Mouse (Mus musculus): ENCODE data around the gene Ssc5d. TPM values are rescaled to one million over a fixed set of nuclear protein-coding genes. Genes with fewer than 3 reads are reported as not detected.

The Ssc5d gene
- polyA plus RNA-seq, 1 experiment from 2014 or later: 2.3 TPM

DNA sequence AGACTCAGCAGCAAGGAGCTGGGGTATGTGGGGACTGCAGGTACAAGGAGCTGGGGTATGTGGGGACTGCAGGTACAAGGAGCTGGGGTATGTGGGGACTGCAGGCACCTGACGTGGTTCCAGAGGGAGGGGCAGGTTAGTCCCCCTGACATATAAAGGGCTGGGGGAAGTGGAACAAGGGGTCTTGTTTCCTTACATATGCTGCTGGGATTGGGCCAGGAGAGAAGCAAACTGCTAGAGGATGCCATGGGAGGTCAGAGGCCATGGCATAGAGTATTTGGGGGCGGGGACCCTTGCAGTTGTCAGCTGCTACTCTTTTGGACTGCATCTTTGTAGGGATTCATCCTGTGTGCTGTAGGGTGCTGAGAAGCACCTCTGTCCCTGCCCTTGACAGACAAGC, 8.1 kb upstream of the Ssc5d start:
- WGBS: 93% methylated on average over 2 of the region's 2 CpGs
- Histone ChIP-seq H3K4me3 (ENCODE audit: low read length) (no peak overlapping the region), H3K36me3 (ENCODE audit: insufficient read depth, low read length) (peaks cover 38% of the 10 kb centered on the region), H3K27me3 (ENCODE audit: insufficient read depth, low read length) (no peaks in the 10 kb centered on the region), H3K4me2 (replicated peaks; ENCODE audit: low read depth, low read length) (no peak overlapping the region), H3K27ac (ENCODE audit: low read length) (no peak overlapping the region), H3K9ac (replicated peaks; ENCODE audit: low read length) (no peak overlapping the region), H3K9me3 (ENCODE audit: low read length) (no peaks in the 10 kb centered on the region), H3K4me1 (ENCODE audit: insufficient read depth, low read length) (peaks cover 24% of the 10 kb centered on the region)
- no peak for ATAC-seq (ENCODE audit: low FRiP score, low TSS enrichment)

- 90% methylated on average over 15 of the region's 15 CpGs for WGBS
- H3K36me3 ChIP-seq (ENCODE audit: insufficient read depth, low read length): peaks cover 38% of the 10 kb centered on the region
- H3K27ac ChIP-seq (ENCODE audit: low read length): no peak overlapping the region
- H3K9ac ChIP-seq (replicated peaks; ENCODE audit: low read length): no peak overlapping the region
- no peak overlapping the region for H3K4me2 ChIP-seq (replicated peaks; ENCODE audit: low read depth, low read length)
- no peak overlapping the region for H3K4me3 ChIP-seq (ENCODE audit: low read length)
- H3K4me1 ChIP-seq (ENCODE audit: insufficient read depth, low read length): peaks cover 36% of the 10 kb centered on the region
- H3K27me3 ChIP-seq (ENCODE audit: insufficient read depth, low read length): no peaks in the 10 kb centered on the region
- no peak for ATAC-seq (ENCODE audit: low FRiP score, low TSS enrichment)
- no peaks in the 10 kb centered on the region for H3K9me3 ChIP-seq (ENCODE audit: low read length)
These were observed 6.9 kb upstream of the Ssc5d start for GRCm38 (mm10) chr7:4918681-4919080.

GRCm38 (mm10) chr7:4919096-4919495, 6.5 kb upstream of the Ssc5d start:
- Histone ChIP-seq H3K4me2 (replicated peaks; ENCODE audit: low read depth, low read length) (no peak overlapping the region), H3K4me1 (ENCODE audit: insufficient read depth, low read length) (peaks cover 40% of the 10 kb centered on the region), H3K36me3 (ENCODE audit: insufficient read depth, low read length) (peaks cover 38% of the 10 kb centered on the region), H3K4me3 (ENCODE audit: low read length) (no peak overlapping the region), H3K9me3 (ENCODE audit: low read length) (no peaks in the 10 kb centered on the region), H3K9ac (replicated peaks; ENCODE audit: low read length) (no peak overlapping the region), H3K27me3 (ENCODE audit: insufficient read depth, low read length) (no peaks in the 10 kb centered on the region), H3K27ac (ENCODE audit: low read length) (no peak overlapping the region)
- 86% methylated on average over 16 of the region's 21 CpGs for WGBS
- no peak for ATAC-seq (ENCODE audit: low FRiP score, low TSS enrichment)

- Histone ChIP-seq H3K9ac (replicated peaks; ENCODE audit: low read length) (no peak overlapping the region), H3K4me2 (replicated peaks; ENCODE audit: low read depth, low read length) (no peak overlapping the region), H3K36me3 (ENCODE audit: insufficient read depth, low read length) (peaks cover 38% of the 10 kb centered on the region), H3K27ac (ENCODE audit: low read length) (no peak overlapping the region), H3K9me3 (ENCODE audit: low read length) (no peaks in the 10 kb centered on the region), H3K27me3 (ENCODE audit: insufficient read depth, low read length) (no peaks in the 10 kb centered on the region), H3K4me1 (ENCODE audit: insufficient read depth, low read length) (peaks cover 42% of the 10 kb centered on the region), H3K4me3 (ENCODE audit: low read length) (no peak overlapping the region)
- ATAC-seq (ENCODE audit: low FRiP score, low TSS enrichment): no peak
- 90% methylated on average over 21 of the region's 21 CpGs for WGBS
These were observed 5.6 kb upstream of the Ssc5d start for GRCm38 (mm10) chr7:4919971-4920370.

DNA sequence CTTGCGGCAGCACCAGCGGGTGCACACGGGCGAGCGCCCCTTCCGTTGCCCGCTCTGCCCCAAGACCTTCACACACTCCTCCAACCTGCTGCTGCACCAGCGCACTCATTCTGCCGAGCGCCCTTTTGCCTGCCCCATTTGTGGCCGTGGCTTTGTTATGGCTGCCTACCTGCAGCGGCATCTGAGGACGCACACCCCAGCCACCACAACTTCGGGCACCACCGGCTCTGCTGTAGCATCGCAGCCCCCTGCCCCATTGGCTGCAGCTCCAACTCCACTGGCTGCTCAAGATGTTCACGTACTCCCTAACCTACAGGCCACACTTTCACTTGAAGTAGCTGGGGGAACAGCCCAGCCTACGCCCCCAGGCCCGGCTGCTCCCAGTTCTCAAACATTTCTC, 5.1 kb upstream of the Ssc5d start:
- H3K4me2 ChIP-seq (replicated peaks; ENCODE audit: low read depth, low read length): no peak overlapping the region
- peak overlapping the region; percentile 37; the same call in 1 of the 2 replicates for H3K9ac ChIP-seq (replicated peaks; ENCODE audit: low read length)
- 93% methylated on average over 19 of the region's 19 CpGs for WGBS
- H3K27ac ChIP-seq (ENCODE audit: low read length): peak overlapping the region; percentile 73
- H3K36me3 ChIP-seq (ENCODE audit: insufficient read depth, low read length): peaks cover 38% of the 10 kb centered on the region
- no peak for ATAC-seq (ENCODE audit: low FRiP score, low TSS enrichment)
- no peaks in the 10 kb centered on the region for H3K27me3 ChIP-seq (ENCODE audit: insufficient read depth, low read length)
- H3K4me1 ChIP-seq (ENCODE audit: insufficient read depth, low read length): peaks cover 46% of the 10 kb centered on the region
- no peaks in the 10 kb centered on the region for H3K9me3 ChIP-seq (ENCODE audit: low read length)
- no peak overlapping the region for H3K4me3 ChIP-seq (ENCODE audit: low read length)

- H3K4me2 ChIP-seq (replicated peaks; ENCODE audit: low read depth, low read length): no peak overlapping the region
- peaks cover 49% of the 10 kb centered on the region for H3K4me1 ChIP-seq (ENCODE audit: insufficient read depth, low read length)
- no peak for ATAC-seq (ENCODE audit: low FRiP score, low TSS enrichment)
- peak overlapping the region; percentile 73 for H3K27ac ChIP-seq (ENCODE audit: low read length)
- peak overlapping the region; percentile 37; the same call in 1 of the 2 replicates for H3K9ac ChIP-seq (replicated peaks; ENCODE audit: low read length)
- peaks cover 38% of the 10 kb centered on the region for H3K36me3 ChIP-seq (ENCODE audit: insufficient read depth, low read length)
- H3K9me3 ChIP-seq (ENCODE audit: low read length): no peaks in the 10 kb centered on the region
- H3K27me3 ChIP-seq (ENCODE audit: insufficient read depth, low read length): no peaks in the 10 kb centered on the region
- WGBS: 59% methylated on average over 23 of the region's 23 CpGs
- no peak overlapping the region for H3K4me3 ChIP-seq (ENCODE audit: low read length)
These were observed 4.4 kb upstream of the Ssc5d start for GRCm38 (mm10) chr7:4920976-4921823.

- Histone ChIP-seq H3K4me1 (ENCODE audit: insufficient read depth, low read length) (peaks cover 48% of the 10 kb centered on the region), H3K36me3 (ENCODE audit: insufficient read depth, low read length) (peaks cover 38% of the 10 kb centered on the region), H3K4me3 (ENCODE audit: low read length) (peak within 1 kb of the TSS; percentile 43), H3K9ac (replicated peaks; ENCODE audit: low read length) (peak within 1 kb of the TSS; percentile 70), H3K4me2 (replicated peaks; ENCODE audit: low read depth, low read length) (peak within 1 kb of the TSS; percentile 78), H3K9me3 (ENCODE audit: low read length) (no peaks in the 10 kb centered on the region), H3K27me3 (ENCODE audit: insufficient read depth, low read length) (no peaks in the 10 kb centered on the region), H3K27ac (ENCODE audit: low read length) (peak within 1 kb of the TSS; percentile 76)
- ATAC-seq (ENCODE audit: low FRiP score, low TSS enrichment): no peak
- WGBS: 26% methylated on average over 8 of the region's 8 CpGs
These were observed 3.6 kb upstream of the Ssc5d start, which contains the start of gene Nat14 for GRCm38 (mm10) chr7:4921824-4922482. TSS of gene Nat14 (plus strand) at chr7:4922028.

DNA sequence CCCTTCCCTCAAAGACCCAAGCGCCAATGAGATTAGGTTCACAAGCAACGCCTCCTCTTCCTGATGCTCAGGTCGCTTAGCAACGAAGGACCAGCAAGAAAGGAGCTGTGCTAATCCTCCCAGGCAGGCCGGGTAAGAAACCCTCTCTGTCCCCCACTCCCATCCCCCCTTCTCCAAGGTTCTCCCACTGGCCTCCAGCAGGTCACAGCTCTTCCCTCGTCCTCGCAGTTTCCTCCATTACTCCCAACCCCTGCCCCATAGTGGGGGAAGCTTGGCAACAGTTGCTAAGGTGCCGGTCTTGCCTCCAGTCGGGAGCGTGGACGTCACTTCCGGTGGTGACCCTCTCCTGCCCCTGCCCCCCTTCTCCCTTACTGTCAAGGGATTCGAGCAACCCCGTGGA, 3.1 kb upstream of the Ssc5d start:
- peak overlapping the region; percentile 78 for H3K4me2 ChIP-seq (replicated peaks; ENCODE audit: low read depth, low read length)
- H3K9me3 ChIP-seq (ENCODE audit: low read length): no peaks in the 10 kb centered on the region
- peaks cover 35% of the 10 kb centered on the region for H3K36me3 ChIP-seq (ENCODE audit: insufficient read depth, low read length)
- H3K9ac ChIP-seq (replicated peaks; ENCODE audit: low read length): peak overlapping the region; percentile 70
- H3K27me3 ChIP-seq (ENCODE audit: insufficient read depth, low read length): no peaks in the 10 kb centered on the region
- under 1% methylated on average over 14 of the region's 14 CpGs for WGBS
- H3K27ac ChIP-seq (ENCODE audit: low read length): peak overlapping the region; percentile 76
- peaks cover 50% of the 10 kb centered on the region for H3K4me1 ChIP-seq (ENCODE audit: insufficient read depth, low read length)
- H3K4me3 ChIP-seq (ENCODE audit: low read length): peak overlapping the region; percentile 43
- ATAC-seq (ENCODE audit: low FRiP score, low TSS enrichment): peak; percentile 49

DNA sequence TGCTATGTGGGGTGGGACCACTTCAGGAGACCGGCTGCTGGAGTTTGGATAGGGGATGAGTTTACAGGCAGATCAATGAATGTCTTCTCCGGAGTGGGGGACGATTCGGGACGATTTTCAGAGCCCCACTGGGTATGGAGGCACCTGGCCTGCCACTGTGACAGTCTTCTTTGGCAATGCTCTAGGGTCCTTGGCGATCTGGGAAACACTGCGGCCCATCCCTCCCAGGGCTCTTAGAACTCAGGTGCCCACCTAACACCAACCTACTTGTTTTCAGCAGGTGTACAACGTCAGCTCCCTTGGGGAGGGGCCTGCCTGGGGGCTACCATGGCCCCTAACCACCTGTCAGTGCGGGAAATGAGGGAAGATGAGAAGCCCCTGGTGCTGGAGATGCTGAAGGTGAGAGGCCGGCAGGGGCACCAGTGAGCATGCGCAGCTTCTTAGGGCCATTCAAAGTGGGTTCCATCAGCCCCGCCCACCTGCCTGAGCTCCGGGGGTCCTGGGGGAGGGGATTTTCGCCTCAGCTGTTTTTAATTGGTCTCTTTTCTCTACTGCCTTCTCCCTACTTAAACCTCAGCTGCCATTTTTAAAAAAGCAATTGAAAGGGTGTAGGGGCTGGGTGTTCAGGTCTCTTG, 2.5 kb upstream of the Ssc5d start:
- Histone ChIP-seq H3K36me3 (ENCODE audit: insufficient read depth, low read length) (peaks cover 30% of the 10 kb centered on the region), H3K9ac (replicated peaks; ENCODE audit: low read length) (peak overlapping the region; percentile 70), H3K4me2 (replicated peaks; ENCODE audit: low read depth, low read length) (peak overlapping the region; percentile 78), H3K9me3 (ENCODE audit: low read length) (no peaks in the 10 kb centered on the region), H3K27me3 (ENCODE audit: insufficient read depth, low read length) (no peaks in the 10 kb centered on the region), H3K27ac (ENCODE audit: low read length) (peak overlapping the region; percentile 81), H3K4me1 (ENCODE audit: insufficient read depth, low read length) (peaks cover 50% of the 10 kb centered on the region), H3K4me3 (ENCODE audit: low read length) (peak overlapping the region; percentile 43)
- 0 out of 2 replicates have a peak, but pooled peaks have one; percentile 1 for ATAC-seq (ENCODE audit: low FRiP score, low TSS enrichment)
- WGBS: 1% methylated on average over 14 of the region's 14 CpGs

All from kidney, embryonic 16.5 days (tissue).